Mouse (Mus musculus): ENCODE measurements at regions not wholly inside any gene's neighbourhood (a gene's known extent, or its start where the extent isn't known, plus 50 kb on each side); places are given as distances from the start of the nearest gene placed in this dataset.

DNA sequence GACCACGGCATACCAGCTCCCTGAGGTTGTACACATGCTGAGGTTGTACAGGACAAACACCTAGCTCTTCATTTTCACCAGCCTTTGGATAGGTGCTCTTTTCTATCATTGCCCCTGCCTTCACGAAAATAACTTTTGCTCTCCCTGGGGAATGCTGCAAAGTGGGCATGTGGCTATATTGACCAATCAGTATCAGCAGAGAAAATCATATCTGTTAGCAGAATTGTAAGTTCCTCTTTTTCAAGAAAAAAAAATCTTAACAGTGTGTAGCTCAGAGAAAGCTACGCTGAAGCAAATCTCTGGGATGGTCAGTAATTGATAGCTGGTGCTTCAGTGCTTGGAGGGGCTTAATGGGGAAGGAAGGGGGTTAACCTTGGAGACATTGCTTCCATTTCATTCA, 319.6 kb upstream of the 5930422O12Rik start:
- no peak for DNase-seq

- no peak for DNase-seq
Observed at GRCm38 (mm10) chr8:33115271-33116236, 313.0 kb upstream of the 5930422O12Rik start.

GRCm38 (mm10) chr8:33123061-33123587, 305.4 kb upstream of the 5930422O12Rik start:
- no peak for DNase-seq

GRCm38 (mm10) chr8:33126981-33127380, 301.5 kb upstream of the 5930422O12Rik start:
- DNase-seq: no peak

DNA sequence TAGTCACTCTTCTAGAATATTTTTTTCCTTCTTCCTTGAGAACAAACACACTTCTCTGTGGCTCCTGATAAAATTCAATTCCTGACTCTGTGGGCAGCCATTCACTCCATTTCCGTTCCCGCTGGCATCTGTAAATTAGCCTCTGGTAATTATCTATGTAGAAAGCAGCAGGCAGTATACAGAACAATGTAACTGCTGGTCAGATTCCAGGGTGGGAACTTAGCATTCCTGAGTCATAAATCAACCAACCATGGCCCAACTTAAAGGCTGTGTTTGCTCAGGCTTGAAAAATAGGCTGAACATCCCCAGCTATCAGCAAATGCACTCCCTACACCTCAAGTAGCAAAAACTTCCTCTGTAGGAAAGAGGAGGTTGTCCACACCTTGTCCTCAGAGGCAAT, 289.6 kb upstream of the 5930422O12Rik start:
- no peak for DNase-seq

DNA sequence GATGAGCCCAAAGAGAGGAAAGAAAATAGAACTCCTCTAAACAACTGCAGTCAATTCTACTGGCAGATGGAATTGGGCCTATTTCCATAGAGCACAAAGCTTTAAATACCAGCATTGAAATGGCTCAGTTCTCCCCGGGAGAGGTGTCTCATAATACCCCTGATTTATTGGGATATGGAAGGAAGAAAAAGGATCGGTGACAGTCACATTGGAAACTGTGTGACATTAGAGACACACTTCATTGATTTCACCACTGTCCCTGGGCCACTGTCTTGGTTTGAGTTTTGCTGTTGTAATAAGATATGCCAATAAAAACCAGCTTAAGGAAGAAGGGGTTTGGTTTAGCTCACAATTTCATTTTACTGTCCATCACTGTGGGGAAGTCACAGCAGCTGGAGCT, 288.7 kb upstream of the 5930422O12Rik start:
- no peak for DNase-seq

DNA sequence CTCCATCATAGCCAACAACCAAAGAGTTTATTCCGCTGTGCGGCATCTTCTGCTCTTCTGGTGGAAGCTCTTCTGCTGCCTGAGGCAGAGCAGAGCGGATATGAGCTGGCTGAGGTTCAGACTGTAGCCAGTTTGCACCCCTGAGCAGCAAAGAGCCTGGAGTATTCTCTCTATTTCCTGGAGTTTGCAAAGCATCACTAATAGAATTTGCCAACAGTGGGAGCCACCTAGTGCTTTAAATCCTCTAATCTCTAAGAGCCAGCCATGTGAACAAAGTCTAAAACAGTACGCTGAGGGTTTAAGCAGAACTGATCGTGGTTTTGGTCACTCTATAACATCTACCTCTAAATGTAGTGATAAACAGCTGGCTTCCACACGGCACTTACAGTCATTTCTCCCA, 250.9 kb upstream of the 5930422O12Rik start:
- no peak for DNase-seq

DNA sequence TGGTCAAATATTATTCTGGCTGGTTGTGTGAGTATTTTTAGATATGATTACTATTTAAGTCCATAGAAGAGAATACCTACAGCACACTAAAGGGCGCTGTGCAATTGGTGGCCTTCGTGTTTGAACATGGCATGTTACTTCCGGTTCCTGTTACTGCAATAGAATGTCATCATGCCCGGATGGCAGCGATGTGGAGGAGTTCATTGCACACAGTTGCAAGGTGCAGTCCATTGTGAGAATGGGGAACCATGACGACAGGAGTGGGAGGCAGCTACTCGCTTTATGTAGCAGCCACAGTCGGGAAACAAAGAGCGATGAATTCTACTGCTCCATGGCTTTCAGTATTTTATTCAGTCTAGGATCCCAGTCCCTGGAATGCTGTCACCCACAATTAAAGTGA, 245.5 kb upstream of the 5930422O12Rik start:
- DNase-seq: no peak
